Mouse (Mus musculus) left cerebral cortex, postnatal 25 days (tissue): ENCODE data around the gene Nhej1. TPM values are rescaled to one million over a fixed set of nuclear protein-coding genes. Genes with fewer than 3 reads are reported as not detected.

Experiments used
- DNase-seq, 2 experiments: peaks; one replicate each; pipeline ENCODE4 v3.0.0; 2022; ENCODE audit warnings: low spot score in 2 of 2, mixed read lengths in 1 of 2
- intact Hi-C: fragments of 180-260 bp; cut with DNase I; formaldehyde crosslinking; loops from one replicate; pipeline ENCODE4 v1.15.1; 2025
- total RNA-seq, 2 experiments: library from RNA; stranded (reverse); gene quantifications; 2 replicates each; pipeline ENCODE4 v1.2.3; 2021

Nhej1 gene
- 1 to 10 TPM; 2.7 to 3.0 TPM for total RNA-seq

DNA sequence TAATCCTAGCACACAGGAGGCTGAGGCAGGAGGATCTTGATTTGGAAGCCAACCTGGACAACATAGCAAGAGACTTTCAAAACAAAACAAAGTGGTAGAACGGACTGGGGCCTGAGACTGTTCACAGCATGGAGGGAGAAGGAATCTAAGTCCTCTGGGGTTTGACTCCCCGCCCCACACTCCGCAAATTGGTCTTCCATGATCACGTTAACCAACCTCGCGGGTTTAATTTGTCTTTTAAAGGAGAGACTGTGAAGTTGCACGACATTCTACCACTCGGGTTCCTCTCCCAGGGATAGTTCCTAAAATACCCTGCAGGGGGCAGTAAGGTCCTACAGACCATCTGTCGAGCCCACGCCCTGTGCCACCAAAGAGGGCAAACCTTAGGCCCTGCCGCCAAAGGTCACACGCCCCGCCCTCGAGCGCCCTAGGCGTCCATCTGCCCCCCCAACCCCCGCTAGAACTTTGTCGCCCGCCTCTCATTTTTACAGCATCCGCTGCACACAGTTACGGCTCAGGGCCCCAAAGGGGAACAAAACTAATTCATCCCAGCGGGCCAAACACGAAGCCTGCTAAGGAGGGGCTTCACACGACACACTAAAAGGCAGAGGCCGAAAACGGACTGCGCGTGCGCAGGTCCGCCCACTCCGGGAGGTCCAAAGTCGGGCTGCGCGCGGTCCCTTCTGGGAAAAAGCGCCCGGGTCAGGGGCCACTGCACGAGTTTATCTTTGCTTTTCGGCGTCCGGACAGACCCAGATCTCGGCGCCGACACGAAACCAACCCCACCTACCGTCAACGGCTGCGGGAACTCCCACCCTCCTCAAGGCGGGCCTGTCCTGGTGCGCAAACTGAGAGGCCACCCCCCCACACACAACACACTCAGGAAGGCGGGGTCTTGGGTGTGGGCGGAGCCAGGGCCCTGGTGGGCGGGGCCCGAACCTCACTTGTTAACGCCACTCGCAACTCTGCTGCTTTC lies at the start of gene Nhej1:
Nhej1 (minus strand) TSS at position 855 of the 976 bp plus-strand sequence.
- intact Hi-C loops: no loop called here
- peak; percentile 90 to 91 for DNase-seq

GRCm38 (mm10) chr1:75168472-75169464 lies 43.8 kb upstream of the Nhej1 start, which contains the start of gene Zfand2b:
TSS of gene Zfand2b (plus strand) at chr1:75168646.
- intact Hi-C loops: loop anchor here (2.0 kb wide), 1 partner anchor 26 kb away; the partner anchor contains the start of genes Cnppd1 and Retreg2
- DNase-seq: peak; percentile 93 to 97

DNA sequence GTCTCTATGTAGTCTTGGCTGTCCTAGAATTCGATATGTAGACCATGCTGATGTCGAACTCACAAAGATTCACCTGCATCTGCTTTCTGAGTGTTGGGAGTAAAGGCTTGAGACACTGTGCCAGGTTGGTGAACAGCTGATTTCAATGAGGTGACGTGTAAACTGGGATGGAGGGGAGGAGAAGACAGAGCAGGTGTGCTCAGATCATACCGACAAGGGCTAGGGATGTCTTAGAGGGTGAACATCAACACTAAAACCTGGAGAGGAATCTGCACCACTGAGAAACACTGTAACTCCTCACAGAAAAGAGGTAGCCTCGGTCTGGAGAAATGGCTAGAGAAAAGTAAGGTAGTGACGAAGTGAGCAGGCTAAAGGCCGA lies 43.1 kb upstream of the Nhej1 start:
- no peak for DNase-seq
- intact Hi-C loops: loop anchor here (2.0 kb wide), 1 partner anchor 25 kb away; the partner anchor contains the start of genes Cnppd1 and Retreg2

- no peak for DNase-seq
- intact Hi-C loops: no loop called here
Observed at GRCm38 (mm10) chr1:75160256-75160617, 35.2 kb upstream of the Nhej1 start.

GRCm38 (mm10) chr1:75159540-75160255 lies 34.7 kb upstream of the Nhej1 start:
- DNase-seq: no peak
- intact Hi-C loops: no loop called here

DNA sequence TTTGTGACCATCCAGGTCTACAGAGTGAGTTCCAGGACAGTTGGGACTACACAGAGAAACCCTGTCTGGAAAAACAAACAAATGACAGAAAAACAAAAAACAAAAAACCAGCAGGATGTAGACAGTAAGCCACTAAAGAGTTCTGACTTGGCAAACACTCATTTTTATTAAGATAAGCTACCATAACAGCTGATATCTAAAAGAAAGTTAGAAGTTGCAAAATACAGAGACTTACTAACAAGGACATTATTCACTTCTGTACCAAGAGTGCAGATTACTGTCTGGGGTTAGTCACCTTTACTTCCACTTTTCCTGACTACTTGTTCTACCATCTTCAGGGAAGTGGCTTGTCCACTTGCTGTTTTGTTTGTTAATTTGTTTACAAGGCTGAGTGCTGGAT lies 34.0 kb upstream of the Nhej1 start:
- intact Hi-C loops: no loop called here
- DNase-seq: no peak

GRCm38 (mm10) chr1:75155837-75156236 lies 30.8 kb upstream of the Nhej1 start:
- DNase-seq: no peak
- intact Hi-C loops: no loop called here

- no peak for DNase-seq
- intact Hi-C loops: no loop called here
Observed at GRCm38 (mm10) chr1:75148727-75149126, 23.7 kb upstream of the Nhej1 start.

DNA sequence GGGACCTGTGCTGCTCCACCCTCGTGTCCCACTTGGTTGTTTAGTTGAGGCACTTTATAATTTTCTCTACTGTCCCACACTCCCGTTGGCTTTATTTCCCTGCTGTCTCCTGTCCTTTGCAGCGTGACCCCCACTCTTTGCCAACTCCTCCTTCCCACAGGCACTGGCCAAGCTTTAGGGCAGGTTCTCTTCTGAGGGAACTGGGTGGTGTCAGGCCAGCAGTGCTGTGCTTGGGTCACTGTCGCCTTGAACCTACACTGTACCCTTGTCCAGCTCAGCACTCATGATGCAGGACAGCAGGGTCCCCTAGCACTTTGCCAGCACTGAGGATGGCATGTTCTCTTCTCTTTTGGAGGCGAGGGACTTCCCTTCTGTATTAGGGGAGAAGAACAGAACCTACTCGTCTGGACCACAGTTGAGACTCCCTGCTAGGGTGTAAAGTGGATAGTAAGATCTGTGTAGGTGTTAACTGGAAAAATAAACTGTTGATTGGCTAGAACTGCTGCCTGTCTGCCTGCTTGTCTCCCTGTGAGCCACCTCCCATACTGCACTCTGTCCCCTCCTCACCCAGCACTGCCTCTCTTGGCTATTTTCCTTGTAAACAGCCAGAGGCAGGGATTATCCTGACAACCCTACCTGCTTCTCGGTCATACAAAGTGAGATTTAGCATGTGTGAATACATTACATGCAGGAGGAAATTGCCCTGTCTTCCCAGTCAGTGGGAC lies 22.6 kb upstream of the Nhej1 start:
- DNase-seq: no peak
- intact Hi-C loops: no loop called here

DNA sequence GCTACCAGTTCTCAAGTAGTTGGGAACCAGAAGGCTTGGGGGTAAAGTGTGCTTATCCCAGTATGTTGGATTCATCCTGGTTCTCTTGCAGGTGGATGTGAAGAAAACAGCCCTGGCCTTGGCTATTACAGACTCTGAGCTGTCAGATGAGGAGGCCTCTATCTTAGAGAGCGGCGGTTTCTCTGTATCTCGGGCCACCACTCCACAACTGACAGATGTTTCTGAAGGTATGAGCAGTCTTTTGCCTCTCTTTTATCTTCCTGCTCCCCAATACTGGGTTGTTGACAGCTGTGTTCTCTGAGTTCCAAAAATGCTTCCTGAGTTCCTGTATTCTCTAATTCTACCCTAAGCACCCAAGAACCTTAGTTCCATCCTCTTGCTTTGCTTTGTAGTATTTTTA lies 20.6 kb upstream of the Nhej1 start:
- intact Hi-C loops: no loop called here
- no peak for DNase-seq

DNA sequence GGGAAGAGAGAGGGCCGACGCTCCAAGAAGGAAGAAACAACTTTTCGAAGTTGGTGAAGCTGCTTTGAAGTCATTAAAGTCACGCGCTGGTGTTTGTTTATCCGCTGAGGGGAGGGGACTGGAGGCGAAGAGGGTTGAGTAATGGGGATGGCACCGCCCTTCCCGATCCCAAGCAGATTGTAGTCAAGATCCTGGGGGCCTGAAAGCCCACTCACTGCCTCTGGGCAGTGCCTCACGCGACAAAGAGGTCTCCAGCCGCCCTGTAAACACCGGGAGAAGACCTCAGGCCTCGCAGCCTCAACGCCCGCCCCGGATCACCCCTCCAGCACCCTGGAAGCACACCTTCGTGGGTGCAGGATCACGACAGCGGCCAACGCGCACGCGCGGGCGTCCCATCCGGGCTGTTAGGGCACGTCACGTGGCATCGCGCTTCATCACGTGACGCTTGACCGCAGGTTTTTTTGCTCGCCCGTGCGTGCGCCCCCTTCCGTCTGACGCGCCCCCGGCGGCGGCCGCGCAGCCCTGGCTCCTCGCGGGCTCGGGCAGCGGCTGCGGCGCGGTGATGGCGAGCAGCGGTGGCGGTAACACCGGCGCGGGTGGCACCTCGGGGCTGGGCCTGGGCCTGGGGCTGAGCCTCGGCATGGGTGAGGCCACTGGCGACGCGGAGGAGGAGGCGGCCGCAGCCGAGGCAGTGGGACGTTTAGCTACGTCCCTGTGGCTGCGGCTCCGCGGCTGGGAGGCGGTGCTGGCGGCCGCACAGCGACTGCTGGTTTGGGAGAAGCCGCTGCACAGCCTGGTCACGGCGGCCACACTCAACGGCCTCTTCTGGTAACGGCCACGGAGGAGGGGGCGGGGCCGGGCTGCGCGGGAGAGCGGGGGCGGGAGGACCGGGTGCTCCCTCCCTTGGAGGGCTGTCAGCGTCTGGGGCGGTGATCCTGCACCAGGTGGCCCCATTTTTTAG lies 17.6 kb upstream of the Nhej1 start, which contains the start of the genes Cnppd1 and Retreg2:
Cnppd1 (minus strand) TSS at position 411 of the 961 bp plus-strand sequence.
Retreg2 (plus strand) TSS at position 478 of the 961 bp plus-strand sequence.
- peak; percentile 96 to 97 for DNase-seq
- intact Hi-C loops: loop anchor here (2.0 kb wide), 1 partner anchor 26 kb away; the partner anchor contains the start of gene Zfand2b

- intact Hi-C loops: loop anchor here (2.0 kb wide), 1 partner anchor 27 kb away; the partner anchor contains the start of gene Zfand2b
- DNase-seq: peak; percentile 61 to 64
Observed at GRCm38 (mm10) chr1:75141486-75142190, 16.6 kb upstream of the Nhej1 start.

DNA sequence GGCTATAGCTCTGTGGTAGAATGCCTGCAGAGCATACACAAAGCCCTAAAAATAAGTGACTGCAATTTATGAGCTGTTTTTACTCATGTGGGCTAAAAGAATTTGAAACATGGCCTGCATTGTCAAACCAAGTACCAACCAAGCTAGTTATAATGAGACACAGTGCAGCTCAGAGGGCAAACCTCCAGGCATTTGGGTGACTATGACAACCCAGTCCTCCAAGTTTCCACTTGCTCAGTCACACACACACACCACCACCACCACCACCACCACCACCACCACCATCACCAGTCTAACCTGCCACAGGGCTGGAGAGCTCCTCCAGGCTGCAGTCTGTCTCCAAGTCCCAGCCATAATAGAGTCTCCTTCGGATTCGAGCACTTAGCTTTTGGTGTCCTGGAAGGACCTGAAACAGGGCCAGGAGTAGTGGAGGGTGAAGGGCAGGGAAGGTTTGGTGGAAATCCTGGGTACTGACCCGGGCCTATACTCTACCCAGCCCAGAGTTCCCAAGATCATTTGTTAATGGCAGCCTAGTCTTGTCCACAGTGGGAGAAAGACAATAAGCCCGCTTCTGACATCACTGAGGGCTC lies 15.7 kb upstream of the Nhej1 start:
- no peak for DNase-seq
- intact Hi-C loops: no loop called here

GRCm38 (mm10) chr1:75138448-75138847 lies 13.4 kb upstream of the Nhej1 start:
- intact Hi-C loops: no loop called here
- DNase-seq: no peak

DNA sequence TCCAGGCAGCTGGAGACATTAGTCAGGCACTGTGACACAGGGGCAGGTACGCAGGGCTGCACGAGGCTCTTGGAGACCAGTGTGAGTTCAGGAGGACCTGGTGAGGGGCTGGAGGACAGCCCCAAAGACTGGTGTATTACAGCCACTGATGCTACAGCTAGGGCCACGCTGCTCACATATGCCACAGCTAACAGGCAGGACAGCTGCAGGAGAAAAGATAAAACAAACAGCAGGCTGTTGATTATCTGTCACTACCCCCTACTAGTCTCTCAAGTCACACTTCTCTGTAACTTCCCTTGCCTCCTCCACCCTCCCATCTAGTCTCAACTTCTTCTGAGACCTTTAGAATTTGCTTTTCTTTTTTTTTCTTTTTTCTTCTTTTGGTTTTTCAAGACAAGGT lies 11.7 kb upstream of the Nhej1 start:
- no peak for DNase-seq
- intact Hi-C loops: no loop called here

GRCm38 (mm10) chr1:75136293-75136692 lies 11.3 kb upstream of the Nhej1 start:
- intact Hi-C loops: no loop called here

More at GRCm38 (mm10) chr1:75136293-75136692, 11.3 kb upstream of the Nhej1 start:
- DNase-seq: no peak
